Mouse (Mus musculus): ENCODE results near the gene Gm20814.
"Not testable (repeated sequence)": the region's sequence is repeated elsewhere in the genome, so short reads cannot be mapped to it uniquely, and the experiment has no call there.

DNA sequence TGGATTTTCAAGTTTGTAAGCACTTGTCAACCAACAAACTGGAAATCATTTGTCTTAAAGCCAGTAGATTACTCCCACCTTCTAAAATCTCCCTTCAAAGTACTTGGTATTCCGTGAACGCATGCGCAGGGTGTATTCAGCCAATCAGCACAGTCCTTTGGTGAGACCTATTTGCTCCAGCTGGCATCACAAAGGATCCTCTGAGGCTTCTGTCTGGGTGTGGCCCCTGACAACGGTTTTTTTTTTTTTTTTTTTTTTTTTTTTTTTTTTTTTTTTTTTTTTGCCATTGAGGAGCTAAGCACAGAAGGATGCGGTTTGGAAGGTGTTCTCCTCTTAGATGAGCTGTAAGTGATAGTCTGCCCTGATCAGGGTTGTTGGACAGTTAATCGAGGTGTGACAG lies at the start of gene Gm20814:
- TF ChIP-seq CTCF (IDR thresholded peaks at IDR 0.05; ENCODE audit: low read depth, low read length); POLR2A (IDR thresholded peaks at IDR 0.05; ENCODE audit: borderline replicate concordance, low read depth, low read length): not testable (repeated sequence)
